Mouse (Mus musculus): ENCODE results near the gene Spint5. TPM values are rescaled to one million over a fixed set of nuclear protein-coding genes. Genes with fewer than 3 reads are reported as not detected.

Spint5 gene
- total and polyA plus RNA-seq, 3 experiments = not detected

GRCm38 (mm10) chr2:164754105-164754504 is 39.0 kb downstream of the Spint5 start:
- TF ChIP-seq MAX (IDR thresholded peaks at IDR 0.05; ENCODE audit: low read length) (no peak), SMC3 (IDR thresholded peaks at IDR 0.05; ENCODE audit: low read depth, low read length) (no peak)
- Histone ChIP-seq H3K9ac (ENCODE audit: control insufficient read depth, low read depth, low read length, poor library complexity, severe bottlenecking) (no peak overlapping the region), H3K79me2 (ENCODE audit: control insufficient read depth, insufficient read depth, low read length, poor library complexity) (peaks cover 2% of the 10 kb centered on the region; the same call in 1 of the 2 replicates), H3K27me3 (ENCODE audit: control insufficient read depth in 1 of 2, insufficient read depth in 2 of 2, low read length in 2 of 2) (no peaks in the 10 kb centered on the region), H3K4me1 (ENCODE audit: control insufficient read depth in 1 of 2, insufficient read depth in 2 of 2, low read length in 2 of 2) (no peaks in the 10 kb centered on the region), H3K9me3 (replicated peaks; ENCODE audit: insufficient read depth, low read length) (no peaks in the 10 kb centered on the region), H3K27ac (ENCODE audit: control insufficient read depth, low read depth, low read length) (no peak overlapping the region), H3K4me3 (ENCODE audit: control insufficient read depth in 1 of 2, insufficient read depth in 1 of 2, low read depth in 2 of 2, low read length in 2 of 2) (no peak overlapping the region), H3K36me3 (ENCODE audit: control insufficient read depth in 1 of 2, insufficient read depth in 2 of 2, low read length in 2 of 2) (peaks cover 0 to 30% of the 10 kb centered on the region in 2 experiments; a peak in 2 of 4 replicates)
- no peak for DNase-seq (ENCODE audit: low read depth, low spot score)

GRCm38 (mm10) chr2:164754800-164755199 is 39.7 kb downstream of the Spint5 start:
- no peaks in the 10 kb centered on the region for H3K9me3 ChIP-seq (replicated peaks; ENCODE audit: insufficient read depth, low read length)
- no peaks in the 10 kb centered on the region for H3K4me1 ChIP-seq (ENCODE audit: control insufficient read depth in 1 of 2, insufficient read depth in 2 of 2, low read length in 2 of 2)
- H3K27ac ChIP-seq (ENCODE audit: control insufficient read depth, low read depth, low read length) = no peak overlapping the region
- no peak overlapping the region for H3K9ac ChIP-seq (ENCODE audit: control insufficient read depth, low read depth, low read length, poor library complexity, severe bottlenecking)
- TF ChIP-seq SIN3A (IDR thresholded peaks at IDR 0.05; ENCODE audit: low read length) (no peak), MYC (IDR thresholded peaks at IDR 0.05; ENCODE audit: low read depth, low read length) (no peak), UBTF (IDR thresholded peaks at IDR 0.05; ENCODE audit: borderline replicate concordance, insufficient read depth, low read depth, low read length) (no peak), POLR2AphosphoS2 (IDR thresholded peaks at IDR 0.05; ENCODE audit: low read length) (no peak), CHD1 (IDR thresholded peaks at IDR 0.05; ENCODE audit: low read depth, low read length) (no peak), TBP (IDR thresholded peaks at IDR 0.05; ENCODE audit: low read depth, low read length) (no peak), HCFC1 (IDR thresholded peaks at IDR 0.05; ENCODE audit: low read depth, low read length) (no peak), SMC3 (IDR thresholded peaks at IDR 0.05; ENCODE audit: low read depth, low read length) (no peak), POLR2A (IDR thresholded peaks at IDR 0.05; ENCODE audit: control insufficient read depth in 1 of 2, insufficient read depth in 1 of 2, low read depth in 1 of 2, low read length in 2 of 2, poor library complexity in 1 of 2) (no peak), CHD2 (IDR thresholded peaks at IDR 0.05; ENCODE audit: low read length) (no peak), GABPA (IDR thresholded peaks at IDR 0.05; ENCODE audit: low read depth, low read length) (no peak), MAFK (IDR thresholded peaks at IDR 0.05; ENCODE audit: borderline replicate concordance, low read depth, low read length) (no peak), ZKSCAN1 (IDR thresholded peaks at IDR 0.05; ENCODE audit: low read depth, low read length) (no peak), CTCF (IDR thresholded peaks at IDR 0.05 in 2 of 3, conservative IDR thresholded peaks at IDR 0.05 in 1 of 3; ENCODE audit: control insufficient read depth in 1 of 3, insufficient read depth in 1 of 3, low read depth in 2 of 3, low read length in 3 of 3, poor library complexity in 1 of 3, severe bottlenecking in 1 of 3) (no peak), MEF2A (IDR thresholded peaks at IDR 0.05; ENCODE audit: extremely low read depth, insufficient replicate concordance, low read depth, low read length, poor library complexity, severe bottlenecking) (no peak), MXI1 (IDR thresholded peaks at IDR 0.05; ENCODE audit: low read depth, low read length) (no peak), BHLHE40 (IDR thresholded peaks at IDR 0.05; ENCODE audit: borderline replicate concordance, low read depth, low read length) (no peak), EP300 (IDR thresholded peaks at IDR 0.05; ENCODE audit: low read depth in 1 of 2, low read length in 2 of 2) (no peak), TCF12 (IDR thresholded peaks at IDR 0.05; ENCODE audit: low read depth, low read length) (no peak)
- peaks cover under 1 to 30% of the 10 kb centered on the region in 2 experiments; a peak in 3 of 4 replicates for H3K36me3 ChIP-seq (ENCODE audit: control insufficient read depth in 1 of 2, insufficient read depth in 2 of 2, low read length in 2 of 2)
- no peaks in the 10 kb centered on the region for H3K79me2 ChIP-seq (ENCODE audit: control insufficient read depth, insufficient read depth, low read length, poor library complexity)
- H3K27me3 ChIP-seq (ENCODE audit: control insufficient read depth in 1 of 2, insufficient read depth in 2 of 2, low read length in 2 of 2) = no peaks in the 10 kb centered on the region
- H3K4me3 ChIP-seq (ENCODE audit: control insufficient read depth in 1 of 2, insufficient read depth in 1 of 2, low read depth in 2 of 2, low read length in 2 of 2) = no peak overlapping the region
- no peak for DNase-seq (ENCODE audit: low read depth, low spot score)

Measured in MEL (cell line).